Mouse (Mus musculus) left cerebral cortex, postnatal 10 days (tissue): ENCODE measurements at regions not wholly inside any gene's neighbourhood (a gene's known extent, or its start where the extent isn't known, plus 50 kb on each side); places are given as distances from the start of the nearest gene placed in this dataset.

ENCODE experiments used
- DNase-seq, 2 experiments: peaks; one replicate each; pipeline ENCODE4 v3.0.0; 2021 to 2022; ENCODE audit warnings: low spot score in 2 of 2, mixed read lengths in 1 of 2; ENCODE audit errors: extremely low spot score in 1 of 2
- intact Hi-C: fragments of 180-260 bp; cut with DNase I; formaldehyde crosslinking; loops from one replicate; pipeline ENCODE4 v1.15.1; 2025

- peak; percentile 66 to 70 for DNase-seq
- intact Hi-C loops, result loop anchor here (1.0 kb wide), 1 partner anchor 84 kb away; the partner anchor contains the start of gene Pts
Observed at GRCm38 (mm10) chr9:50443708-50444463, 50.4 kb upstream of the Plet1 start.
